Mouse (Mus musculus): ENCODE data around the gene Tmem132c.

Gene Tmem132c

DNA sequence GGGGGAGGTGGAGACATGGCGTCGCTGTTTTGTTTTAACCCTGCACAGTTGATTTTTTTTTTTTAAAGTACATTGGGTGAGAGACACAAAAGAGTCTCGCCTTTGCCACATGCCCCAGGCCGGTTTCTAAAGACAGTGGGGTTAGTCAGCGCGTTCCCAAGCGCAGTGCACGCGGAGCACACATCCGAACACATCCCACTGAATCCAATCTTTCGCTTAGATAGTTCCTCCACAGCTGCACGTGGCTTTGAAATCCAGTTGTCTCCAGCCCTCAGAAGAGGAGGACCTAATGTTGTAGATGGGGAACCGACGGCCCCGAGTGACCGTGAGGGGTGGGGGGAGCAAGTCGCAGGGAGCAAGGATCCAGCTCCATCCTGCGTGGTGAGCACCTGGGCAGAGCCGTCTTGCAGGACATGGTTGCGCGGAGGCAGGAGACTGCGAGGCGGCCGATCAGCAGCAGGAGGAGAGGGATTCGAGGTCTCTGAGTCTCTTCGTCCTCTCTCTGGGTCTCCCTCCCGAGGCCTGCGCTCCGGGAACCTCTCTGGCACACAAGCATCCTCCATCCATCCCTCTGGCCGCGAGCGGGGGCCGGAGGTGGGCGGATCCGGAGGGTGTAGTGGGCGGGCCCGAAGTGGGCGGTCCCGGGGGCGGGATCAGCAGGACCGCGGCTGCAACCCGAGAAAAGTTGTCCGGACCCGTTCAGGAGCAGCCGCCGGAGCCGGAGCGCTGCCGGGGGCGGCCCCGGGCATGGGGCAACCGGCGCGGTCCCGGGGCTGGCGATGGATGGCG lies at the start of gene Tmem132c:
TSS of gene Tmem132c (plus strand) at position 673 of the 789 bp plus-strand sequence.
- no peak for DNase-seq (ENCODE audit: low read depth)

DNA sequence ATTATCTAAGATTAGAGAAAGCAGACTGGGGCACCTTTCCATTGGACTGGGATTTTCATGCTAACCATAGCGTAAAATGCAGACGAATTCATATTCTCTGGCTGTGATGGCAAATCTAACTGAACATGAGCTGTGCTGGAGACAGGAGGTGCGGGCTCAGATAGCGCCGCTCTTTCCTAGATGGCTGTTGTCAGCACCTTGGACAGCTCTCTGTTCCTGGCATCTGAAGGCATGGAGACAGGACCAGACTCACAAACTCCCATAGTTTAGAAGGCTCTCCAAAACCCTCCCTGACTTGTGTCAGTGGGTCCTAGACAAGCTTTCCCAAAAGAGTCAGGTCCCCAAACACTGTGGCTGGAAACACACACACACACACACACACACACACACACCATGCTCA lies 49.7 kb upstream of the Tmem132c start:
- peak; percentile 31 for DNase-seq (ENCODE audit: low read depth)

GRCm38 (mm10) chr5:127198850-127199249 lies 42.8 kb upstream of the Tmem132c start:
- DNase-seq (ENCODE audit: low read depth), result peak; percentile 5

DNA sequence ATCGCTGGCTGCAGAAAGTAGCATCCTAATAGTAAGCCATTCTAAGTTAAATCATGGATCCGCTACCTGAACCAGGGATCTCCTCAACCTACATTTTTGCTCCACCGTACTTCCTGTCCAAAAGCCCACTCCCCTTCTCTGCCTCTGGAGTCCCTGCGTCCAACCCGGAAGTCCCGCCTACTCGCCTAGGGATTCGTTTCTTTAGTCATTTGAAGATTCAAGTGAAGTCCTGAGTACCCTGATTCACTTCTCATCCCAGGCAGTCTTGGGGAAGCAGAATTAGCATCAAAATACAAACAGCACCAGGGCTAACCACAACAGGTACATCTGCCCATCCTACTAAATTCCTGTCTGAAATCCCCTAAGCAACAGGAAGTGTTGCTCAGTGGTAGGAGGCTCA lies 36.7 kb upstream of the Tmem132c start:
- DNase-seq (ENCODE audit: low read depth), result no peak

DNA sequence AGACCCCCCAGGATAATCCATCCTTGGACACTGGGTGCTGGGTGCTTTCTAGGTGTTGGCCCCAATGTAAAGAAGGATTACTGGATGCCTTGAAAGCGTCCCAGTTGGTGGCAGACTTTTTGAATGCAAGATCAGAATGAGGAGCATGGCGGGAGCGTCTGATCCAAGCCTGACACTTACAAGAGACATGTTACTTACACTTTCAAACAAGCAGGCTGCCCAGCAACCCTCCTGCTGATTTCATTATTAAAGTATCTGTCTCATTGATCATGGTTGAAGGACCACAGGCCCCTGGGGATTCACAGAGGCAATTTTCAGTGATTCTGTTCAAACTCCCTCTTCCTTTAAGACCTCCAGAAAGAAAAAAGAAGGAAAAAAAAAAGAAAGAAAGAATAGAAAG lies 25.2 kb upstream of the Tmem132c start:
- no peak for DNase-seq (ENCODE audit: low read depth)

- DNase-seq (ENCODE audit: low read depth), result no peak
Measured at GRCm38 (mm10) chr5:127217725-127218124, 23.9 kb upstream of the Tmem132c start.

- no peak for DNase-seq (ENCODE audit: low read depth)
Measured at GRCm38 (mm10) chr5:127227929-127228595, 13.5 kb upstream of the Tmem132c start.

- no peak for DNase-seq (ENCODE audit: low read depth)
Measured at GRCm38 (mm10) chr5:127234715-127235114, 6.9 kb upstream of the Tmem132c start.

DNA sequence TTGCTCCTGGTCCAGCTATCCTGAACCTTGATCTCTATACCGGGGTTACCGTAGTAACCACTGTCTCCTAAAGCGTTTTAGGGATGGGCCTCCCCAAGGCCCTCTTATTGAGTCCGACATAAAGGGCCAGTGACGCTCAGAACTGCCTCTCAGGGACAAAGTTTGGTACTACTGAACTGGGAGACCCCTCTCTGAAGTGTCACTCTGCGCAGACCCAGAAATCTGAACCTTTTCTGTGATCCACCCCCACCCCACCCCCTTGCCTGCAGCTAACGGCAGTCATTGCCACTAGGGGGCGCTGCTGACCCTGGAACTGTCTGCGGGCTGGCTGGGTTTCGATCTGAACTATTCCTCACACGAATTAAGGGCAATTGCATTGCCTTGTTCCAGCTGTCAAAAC lies 6.4 kb upstream of the Tmem132c start:
- DNase-seq (ENCODE audit: low read depth), result no peak

GRCm38 (mm10) chr5:127239706-127240105 lies 1.9 kb upstream of the Tmem132c start:
- peak; percentile 15 for DNase-seq (ENCODE audit: low read depth)

- DNase-seq (ENCODE audit: low read depth), result no peak
Measured at GRCm38 (mm10) chr5:127240646-127241045, 962 bp upstream of the Tmem132c start.

GRCm38 (mm10) chr5:127241925-127242762 lies 536 bp downstream of the Tmem132c start:
- no peak for DNase-seq (ENCODE audit: low read depth)

DNA sequence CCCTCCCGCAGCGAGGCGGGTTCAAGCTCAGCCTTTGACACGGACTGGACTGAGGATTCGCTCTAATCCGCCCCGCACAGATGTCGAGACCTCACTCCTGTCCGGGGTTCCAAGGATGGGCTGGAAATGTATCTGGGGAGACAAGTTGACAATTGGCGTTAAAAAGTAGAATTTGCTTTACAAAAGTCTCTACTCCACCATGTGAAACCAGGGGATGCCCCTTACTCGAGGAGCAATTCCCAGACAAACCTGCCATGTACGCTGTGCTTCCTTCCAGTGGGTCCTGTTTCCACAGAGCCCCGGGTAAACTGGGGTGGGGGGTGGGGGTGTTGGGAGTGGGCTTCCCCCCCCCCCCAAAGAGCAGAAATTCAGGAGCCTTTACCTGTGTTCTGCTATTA lies 1.2 kb downstream of the Tmem132c start:
- DNase-seq (ENCODE audit: low read depth), result no peak

GRCm38 (mm10) chr5:127243209-127243608 lies 1.6 kb downstream of the Tmem132c start:
- DNase-seq (ENCODE audit: low read depth), result no peak

DNA sequence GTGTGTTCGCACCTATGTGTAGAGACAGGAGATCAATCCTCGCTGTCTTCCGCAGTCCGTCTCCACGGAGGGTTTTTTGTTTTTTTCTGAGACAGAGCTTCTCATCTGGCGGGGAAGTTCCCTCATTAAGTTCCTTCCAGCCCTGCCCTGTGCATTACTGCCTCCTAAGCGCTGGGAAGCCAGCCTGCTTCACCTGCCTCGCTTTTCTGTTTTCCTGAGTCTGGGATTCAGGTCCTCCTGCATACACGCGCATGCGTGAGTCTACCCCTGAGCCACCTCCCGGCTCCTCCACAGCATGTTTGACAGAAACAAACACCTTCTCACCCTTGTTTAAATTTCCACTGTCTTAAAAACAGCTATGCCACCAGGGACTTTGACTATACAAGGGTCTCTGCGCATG lies 2.0 kb downstream of the Tmem132c start:
- no peak for DNase-seq (ENCODE audit: low read depth)

DNA sequence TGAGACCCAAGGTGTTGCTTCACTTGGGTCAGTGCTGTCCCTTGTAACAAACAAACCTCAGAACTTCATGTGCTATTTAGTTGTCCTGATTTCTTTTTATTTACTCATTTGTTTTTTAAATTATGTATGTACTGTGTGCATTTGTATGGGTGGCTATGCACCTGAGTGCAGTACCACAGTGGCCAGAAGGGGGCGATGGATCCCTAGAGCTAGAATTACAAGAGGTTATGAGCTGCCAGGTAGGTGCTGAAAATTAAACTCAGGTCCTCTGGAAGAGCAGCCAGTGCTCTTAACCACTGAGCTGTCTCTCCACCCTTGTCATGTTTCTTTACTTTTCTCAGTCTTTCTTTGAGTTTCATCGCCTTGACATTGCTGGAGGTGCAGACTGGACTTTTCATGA lies 11.7 kb downstream of the Tmem132c start:
- DNase-seq (ENCODE audit: low read depth), result no peak

- DNase-seq (ENCODE audit: low read depth), result no peak
Measured at GRCm38 (mm10) chr5:127256947-127257610, 15.5 kb downstream of the Tmem132c start.

GRCm38 (mm10) chr5:127262136-127262535 lies 20.5 kb downstream of the Tmem132c start:
- no peak for DNase-seq (ENCODE audit: low read depth)

GRCm38 (mm10) chr5:127271145-127271544 lies 29.5 kb downstream of the Tmem132c start:
- no peak for DNase-seq (ENCODE audit: low read depth)

- DNase-seq (ENCODE audit: low read depth), result no peak
Measured at GRCm38 (mm10) chr5:127279462-127279861, 37.9 kb downstream of the Tmem132c start.

GRCm38 (mm10) chr5:127281186-127281585 lies 39.6 kb downstream of the Tmem132c start:
- DNase-seq (ENCODE audit: low read depth), result no peak

- DNase-seq (ENCODE audit: low read depth), result no peak
Measured at GRCm38 (mm10) chr5:127282539-127283123, 41.0 kb downstream of the Tmem132c start.
